Mouse (Mus musculus) adrenal gland, adult 18-20 months (tissue): ENCODE results near the gene Cped1. TPM values are rescaled to one million over a fixed set of nuclear protein-coding genes. Genes with fewer than 3 reads are reported as not detected.

Experiments used
- DNase-seq, 2 experiments: peaks; one replicate each; pipeline ENCODE4 v3.0.0; 2021 to 2022; ENCODE audit warnings: low spot score in 2 of 2
- long read RNA-seq, 2 experiments: library from polyadenylated mRNA; stranded (forward); transcript quantifications; one replicate each; pipeline ENCODE4 v2.0.0; 2021
- total RNA-seq, 2 experiments: library from RNA; stranded (reverse); gene quantifications; 1 replicate in 1 of 2; 2 replicates in 1 of 2; pipeline ENCODE4 v1.2.3; 2021

Cped1 gene
- total RNA-seq: 10 to 100 TPM; 43.9 to 50.3 TPM
- long read RNA-seq, experiment 1, full-length matches to known transcripts: 16 of 28 reads
- long read RNA-seq, experiment 1, partial matches to known transcripts: 3 of 28 reads
- long read RNA-seq, experiment 1, other reads (novel, unspliced or antisense): 9 of 28 reads
- long read RNA-seq, experiment 2, full-length matches to known transcripts: 26 of 47 reads
- long read RNA-seq, experiment 2, partial matches to known transcripts: 11 of 47 reads
- long read RNA-seq, experiment 2, other reads (novel, unspliced or antisense): 10 of 47 reads

DNA sequence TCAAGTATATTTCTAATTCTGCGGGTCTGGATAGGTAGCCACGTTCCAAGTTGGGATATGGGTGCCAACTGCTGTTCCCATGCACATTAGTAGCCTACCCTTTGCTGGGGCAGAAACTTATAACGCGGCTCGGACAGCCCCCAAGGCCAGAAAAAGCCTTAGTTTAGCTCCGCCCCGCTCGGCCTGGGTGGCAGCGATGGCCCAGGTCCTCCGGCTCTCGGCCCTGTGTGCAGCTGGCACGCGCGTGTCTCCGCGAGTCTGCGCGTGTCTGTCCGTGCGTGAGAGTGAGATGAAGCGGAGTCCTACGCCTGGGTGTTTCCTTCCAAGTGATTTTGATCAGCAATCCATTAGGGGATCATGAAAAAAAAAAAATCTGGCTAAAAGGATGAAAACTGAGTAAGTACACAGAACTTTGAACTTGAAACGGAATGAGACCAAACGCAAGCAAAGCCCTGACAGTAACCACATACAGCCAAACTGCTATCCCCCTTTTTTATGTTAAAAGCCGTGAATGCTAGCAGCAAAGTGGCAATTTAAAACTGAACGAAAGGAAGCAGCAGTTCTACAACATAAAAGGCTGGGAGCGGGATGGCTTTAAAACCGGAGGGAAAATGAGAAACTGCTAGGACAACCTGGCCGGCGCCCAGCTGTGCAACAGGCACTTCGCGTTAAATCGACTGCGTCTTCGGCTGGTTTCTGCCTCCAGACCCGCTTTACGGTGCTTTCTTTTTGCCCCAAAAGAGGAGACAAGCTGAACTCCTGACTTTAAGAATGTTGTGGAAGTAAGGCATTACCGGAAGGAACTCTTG is at the start of gene Cped1:
TSS of gene Cped1 (plus strand) at position 185 of the 809 bp plus-strand sequence.
- peak; percentile 78 to 85 for DNase-seq

DNA sequence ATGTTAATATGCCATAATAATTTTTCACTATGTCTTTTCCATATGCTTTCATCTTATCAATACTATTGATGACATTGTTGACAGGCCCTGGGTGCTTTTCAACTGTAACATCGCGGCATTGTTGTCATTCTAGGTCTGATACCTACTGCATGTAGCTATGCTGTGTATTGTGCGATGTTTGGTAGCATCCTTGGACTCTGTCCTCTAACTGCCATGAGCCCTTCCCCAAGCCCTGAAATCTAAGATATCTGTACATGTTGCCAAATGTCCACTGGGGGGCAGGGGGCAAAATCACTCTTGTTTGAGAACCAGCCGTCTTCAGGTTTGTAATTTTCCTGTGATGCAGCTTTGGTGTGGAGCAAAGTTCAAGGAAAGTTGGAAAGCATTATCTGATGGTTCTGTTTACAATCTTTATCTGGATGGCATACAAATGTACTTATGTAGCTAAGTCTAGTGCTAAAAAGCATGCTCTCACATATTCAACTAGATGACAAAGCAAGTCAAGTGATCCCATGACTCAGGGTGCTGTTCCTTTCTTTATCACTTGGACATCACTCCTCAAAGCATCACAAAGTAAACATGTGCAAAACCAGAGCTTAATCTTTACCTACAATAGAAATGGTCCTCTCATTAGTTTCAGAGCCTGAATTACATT is 47.6 kb upstream of the Cped1 start:
- no peak for DNase-seq

DNA sequence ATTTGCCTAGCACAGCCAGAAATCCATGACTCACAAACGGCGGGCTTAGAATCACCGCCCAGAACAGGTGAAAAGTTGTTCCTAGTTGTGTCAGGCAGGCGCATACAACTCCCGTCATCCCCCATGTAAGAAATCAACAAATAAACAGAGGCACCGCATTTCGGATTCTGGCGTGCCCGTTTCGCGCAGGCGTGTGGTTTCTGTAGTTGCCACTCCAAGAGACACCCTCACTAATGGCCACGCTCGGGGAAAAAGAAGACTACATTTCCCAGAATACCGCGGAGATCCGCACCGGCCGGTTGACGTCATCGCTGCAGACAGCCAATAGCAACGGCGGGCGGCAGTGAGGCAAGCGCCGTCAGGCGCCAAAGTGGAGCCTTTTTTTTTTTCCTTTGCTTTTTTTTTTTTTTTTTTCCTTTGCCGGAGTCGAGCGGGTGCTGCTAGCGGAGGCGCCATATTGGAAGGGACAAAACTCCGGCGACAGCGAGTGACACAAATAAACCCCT is 36.4 kb upstream of the Cped1 start, which contains the start of gene Ing3:
TSS of gene Ing3 (plus strand) at position 346 of the 506 bp plus-strand sequence.
- peak; percentile 89 to 90 for DNase-seq

DNA sequence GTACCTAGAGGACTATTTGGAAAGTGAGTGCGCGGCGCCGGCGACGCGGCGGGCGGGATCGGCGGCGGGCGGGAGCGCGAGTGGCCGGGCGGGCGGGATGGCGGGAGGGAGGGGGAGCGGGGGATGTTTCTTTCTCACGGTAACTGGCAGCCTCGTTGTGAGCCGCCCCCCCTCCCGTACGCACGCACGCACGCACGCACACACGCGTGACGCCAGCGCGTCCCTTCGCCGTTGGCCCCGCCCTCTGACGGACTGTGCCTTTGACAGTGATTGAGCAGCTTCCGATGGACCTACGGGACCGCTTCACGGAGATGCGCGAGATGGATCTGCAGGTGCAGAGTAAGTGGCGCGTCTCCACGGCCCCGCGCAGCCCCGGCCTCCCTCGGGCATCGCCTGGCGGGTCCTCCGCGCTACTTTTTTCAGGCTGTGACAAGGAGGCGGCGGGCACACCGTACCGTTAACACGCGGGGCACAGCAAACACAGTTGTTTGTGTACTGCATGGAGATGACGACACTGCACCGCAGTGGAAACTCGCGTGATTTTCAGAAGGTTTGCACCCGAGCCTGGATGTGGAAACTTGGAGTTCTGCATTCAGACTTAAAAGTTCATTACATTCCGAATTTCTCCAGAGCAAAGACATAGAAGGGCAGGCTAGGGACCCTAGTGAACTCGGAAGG is 35.8 kb upstream of the Cped1 start:
- DNase-seq: peak; percentile 96 to 97

DNA sequence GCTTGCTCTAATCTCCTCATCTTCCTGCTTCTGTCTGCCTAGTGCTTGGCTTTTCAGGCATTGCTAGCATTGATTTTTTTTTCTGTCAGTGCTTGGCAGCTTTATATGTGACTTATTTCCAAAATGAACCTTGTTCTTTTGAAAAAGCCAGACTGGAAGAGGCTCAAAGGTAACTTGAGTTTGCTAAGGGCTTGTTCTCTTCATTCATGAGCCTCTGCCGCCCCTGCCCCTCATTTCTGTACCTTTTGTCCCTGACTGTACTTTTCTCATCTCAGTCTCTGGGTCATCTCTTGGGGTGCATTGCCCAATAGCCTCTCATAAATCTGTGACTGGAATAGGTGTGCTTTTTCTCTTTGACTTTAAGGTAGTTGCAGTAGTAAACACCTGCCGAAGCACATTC is 35.0 kb upstream of the Cped1 start:
- DNase-seq: no peak

DNA sequence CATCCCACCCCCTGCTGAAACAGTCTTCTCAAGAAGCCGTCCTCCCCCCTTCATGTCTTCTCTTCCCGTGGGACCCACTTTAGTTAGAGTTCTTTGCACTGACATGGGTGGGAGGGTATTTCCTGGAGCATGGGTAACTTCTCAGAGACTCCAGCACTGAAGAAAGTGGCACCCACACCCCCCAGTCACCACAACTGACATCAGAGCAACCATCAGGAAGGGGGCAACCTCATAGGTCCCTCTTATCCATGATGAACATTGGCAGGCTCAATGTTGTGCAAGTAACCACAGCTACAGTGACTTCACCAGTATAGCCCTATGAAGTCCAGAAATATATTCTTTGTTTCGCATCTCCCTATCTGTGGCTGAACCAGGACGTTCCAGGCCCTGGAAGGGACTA is 30.2 kb upstream of the Cped1 start:
- DNase-seq: no peak

DNA sequence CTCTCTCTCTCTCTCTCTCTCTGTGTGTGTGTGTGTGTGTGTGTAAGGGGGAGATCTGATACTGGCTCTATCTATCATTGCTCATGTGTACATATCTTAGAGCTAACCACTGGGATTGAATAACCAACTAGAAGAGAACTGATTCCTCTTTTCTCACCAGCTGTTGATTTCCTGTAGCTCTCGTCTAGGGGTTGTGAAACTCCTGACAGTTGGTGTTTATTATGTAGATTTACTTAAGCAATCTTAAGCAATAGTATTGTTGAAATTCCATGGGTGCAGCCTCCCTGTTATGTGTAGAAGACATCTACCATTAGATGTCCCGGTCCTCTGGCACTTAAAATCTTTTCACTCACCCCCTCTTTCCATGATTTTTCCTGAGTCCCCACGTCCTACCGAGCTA is 26.8 kb upstream of the Cped1 start:
- DNase-seq: no peak

DNA sequence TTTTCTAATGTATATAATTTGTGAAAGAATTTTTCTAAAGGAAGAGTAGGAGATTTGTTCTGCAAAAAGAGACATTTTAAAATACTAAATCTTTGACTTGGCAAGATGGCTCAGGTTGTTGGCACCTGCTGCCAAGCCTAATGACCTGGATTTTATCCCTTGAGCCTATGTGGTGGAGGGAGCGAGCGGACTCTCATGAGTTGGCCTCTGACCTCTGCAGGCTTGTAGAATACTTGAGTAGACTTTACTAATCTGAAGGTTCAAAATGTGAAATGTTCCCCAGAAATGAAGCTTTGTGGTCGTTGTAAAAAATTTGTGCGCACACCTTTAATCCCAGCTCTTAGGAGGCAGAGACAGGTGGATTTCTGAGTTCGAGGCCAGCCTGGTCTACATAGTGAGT is 25.8 kb upstream of the Cped1 start:
- no peak for DNase-seq

DNA sequence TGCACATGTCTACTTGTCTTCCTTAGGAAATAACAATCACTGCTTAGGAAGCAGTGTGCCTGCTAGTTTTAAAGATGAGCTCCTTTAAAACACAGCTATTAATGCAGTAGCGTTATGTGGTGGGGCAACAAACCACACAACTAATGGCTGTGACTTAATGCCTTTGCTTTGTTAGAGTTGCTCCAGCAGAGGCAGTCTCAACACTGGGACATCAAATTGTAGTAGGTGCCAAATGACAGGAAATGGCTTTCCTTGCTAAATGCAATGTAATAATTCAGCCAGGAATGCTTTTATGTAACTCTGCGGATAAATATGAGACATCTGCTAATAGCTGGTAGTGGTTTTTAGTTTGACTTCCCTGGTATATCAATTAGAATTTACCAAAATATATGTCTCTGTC is 8.2 kb upstream of the Cped1 start:
- no peak for DNase-seq

DNA sequence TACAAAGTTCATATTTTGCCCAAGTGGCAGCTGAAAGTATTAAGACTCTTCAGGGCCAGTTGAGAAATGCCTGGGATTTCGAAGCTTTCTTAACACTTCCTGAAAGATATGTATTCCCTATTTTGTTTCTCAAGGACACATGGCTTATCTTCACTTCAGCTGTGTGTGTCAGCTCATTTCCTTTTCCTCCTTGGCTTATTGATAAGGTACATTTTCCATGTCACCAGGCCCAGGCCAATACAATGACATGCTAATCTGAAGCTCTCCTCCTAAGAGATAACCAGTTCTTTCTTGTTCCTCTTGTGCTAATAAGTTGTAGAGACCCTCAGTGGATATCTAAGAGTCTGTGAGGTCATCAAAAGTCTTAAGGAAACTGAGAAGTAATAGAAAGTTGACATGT is 4.6 kb upstream of the Cped1 start:
- no peak for DNase-seq

DNA sequence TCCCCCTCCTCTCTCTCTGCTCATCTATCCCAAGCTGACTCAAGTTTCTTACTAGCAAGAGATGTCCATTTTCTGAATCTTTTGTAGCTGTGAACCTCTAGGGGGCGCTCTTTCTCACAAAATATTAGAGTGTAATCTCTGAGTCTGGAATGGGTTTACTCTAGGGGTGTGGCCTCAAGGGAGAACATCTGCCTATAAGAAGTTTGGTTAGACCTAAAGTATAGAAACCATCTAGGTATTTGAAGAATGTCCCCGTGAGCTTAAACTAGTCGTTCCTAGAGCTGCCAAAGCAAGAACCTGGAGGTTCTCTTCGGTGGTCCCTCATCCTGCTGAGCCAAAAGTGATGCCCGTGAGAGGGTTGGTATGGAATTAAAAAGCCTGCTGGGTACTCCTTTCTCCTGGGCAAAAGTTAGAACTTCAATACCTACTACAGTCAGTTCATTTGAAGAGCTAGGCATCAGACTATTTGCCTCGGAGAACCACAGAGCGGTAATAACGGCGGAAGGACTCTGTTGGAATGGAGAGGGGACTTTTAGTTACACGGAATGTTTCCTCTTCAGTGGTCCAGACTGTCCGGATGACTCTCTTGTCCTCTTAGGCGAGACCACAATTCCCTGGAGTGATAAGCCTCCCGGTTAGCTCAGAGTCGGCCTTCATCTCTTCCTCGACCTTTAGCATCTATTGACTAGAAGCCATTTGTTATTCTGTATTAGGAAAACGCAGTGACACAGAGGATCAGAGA is 555 bp upstream of the Cped1 start:
- DNase-seq: peak; percentile 40 to 67

DNA sequence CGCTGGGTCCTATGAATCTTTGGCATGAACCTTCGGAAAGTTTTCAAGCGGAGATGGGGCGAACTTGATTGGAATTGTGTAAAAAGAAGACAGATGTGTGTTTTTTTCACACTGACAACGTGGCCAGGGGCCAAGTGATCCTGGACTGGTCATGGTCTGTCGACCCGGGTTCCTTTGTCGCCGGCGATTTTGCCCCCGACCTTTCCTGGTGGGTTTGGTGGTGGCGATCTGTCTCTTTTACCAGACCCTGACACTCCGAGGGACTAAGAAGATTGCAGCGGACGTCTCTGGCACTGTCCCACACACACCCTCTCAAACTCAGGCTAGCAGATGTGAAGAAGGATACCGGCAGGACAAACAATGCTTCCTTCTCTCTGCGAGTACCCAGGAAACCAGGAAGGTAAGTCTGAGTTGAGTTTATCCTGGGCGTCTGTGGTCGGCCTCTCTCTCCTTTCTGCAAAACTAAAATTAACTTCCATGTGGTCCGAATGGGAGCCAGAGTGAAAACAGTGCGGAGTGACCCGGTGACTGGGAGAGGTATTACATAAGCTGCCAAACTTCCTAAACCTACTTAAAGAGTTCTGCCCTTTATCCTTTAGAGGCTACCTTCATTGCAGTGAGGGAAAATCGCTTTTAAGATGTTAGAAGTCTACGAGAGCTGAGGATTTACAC is 1.1 kb downstream of the Cped1 start:
- DNase-seq: peak; percentile 53 to 57

DNA sequence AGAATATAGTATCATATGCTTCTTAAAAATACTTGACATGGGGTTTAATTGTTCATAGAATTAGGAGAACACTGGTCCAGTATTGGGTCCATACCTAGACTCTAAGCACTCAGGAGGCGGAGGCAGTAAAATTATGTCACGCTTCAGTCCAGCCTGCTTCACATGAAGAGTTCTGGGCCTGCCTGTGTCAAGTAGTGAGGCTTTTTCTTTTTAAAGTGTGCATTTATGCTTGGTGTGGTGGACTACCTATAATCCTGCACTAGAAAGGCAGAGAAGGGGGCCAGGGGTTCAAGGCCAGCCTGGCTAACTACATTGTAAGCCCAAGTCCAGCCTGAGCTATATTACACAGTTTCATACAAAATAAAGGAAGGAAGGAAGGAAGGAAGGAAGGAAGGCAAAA is 1.8 kb downstream of the Cped1 start:
- no peak for DNase-seq

DNA sequence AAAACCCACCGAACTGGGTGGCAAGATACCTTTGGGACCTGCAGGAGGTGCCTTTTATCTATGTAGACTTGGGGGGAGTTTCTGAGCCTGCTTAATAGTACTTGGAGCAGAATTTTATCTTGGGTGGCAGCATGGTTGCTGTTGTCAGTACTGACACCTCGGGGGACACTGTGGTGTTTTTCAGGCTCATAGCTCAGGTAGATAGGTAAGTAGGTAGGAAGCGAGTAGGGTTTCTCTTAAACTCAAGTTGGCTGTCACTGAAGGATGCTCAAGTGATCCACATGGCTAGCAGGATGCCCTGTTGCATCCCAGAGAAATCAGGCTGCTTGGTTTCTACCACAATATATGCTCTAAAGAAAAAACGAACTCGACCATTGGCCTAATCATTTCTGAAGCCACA is 2.6 kb downstream of the Cped1 start:
- DNase-seq: no peak

DNA sequence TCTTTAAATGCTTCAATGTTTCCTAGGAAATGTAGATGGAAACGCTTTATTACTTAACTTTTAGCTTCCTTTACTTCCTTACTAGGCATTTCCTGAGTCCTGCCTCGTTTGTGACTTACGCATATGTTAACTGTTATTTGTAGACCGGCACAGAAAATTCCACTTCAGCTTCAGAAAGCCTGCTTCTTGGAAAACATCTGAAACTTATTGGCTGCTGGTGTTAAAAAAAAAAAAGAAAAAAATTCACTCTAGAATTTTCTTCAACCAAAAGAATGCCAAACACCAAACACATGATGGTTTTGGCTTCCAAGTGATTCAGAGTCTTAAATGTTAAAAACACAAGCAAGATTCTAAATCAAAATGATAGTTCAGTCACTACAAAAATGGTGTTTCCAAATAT is 3.4 kb downstream of the Cped1 start:
- DNase-seq: no peak

DNA sequence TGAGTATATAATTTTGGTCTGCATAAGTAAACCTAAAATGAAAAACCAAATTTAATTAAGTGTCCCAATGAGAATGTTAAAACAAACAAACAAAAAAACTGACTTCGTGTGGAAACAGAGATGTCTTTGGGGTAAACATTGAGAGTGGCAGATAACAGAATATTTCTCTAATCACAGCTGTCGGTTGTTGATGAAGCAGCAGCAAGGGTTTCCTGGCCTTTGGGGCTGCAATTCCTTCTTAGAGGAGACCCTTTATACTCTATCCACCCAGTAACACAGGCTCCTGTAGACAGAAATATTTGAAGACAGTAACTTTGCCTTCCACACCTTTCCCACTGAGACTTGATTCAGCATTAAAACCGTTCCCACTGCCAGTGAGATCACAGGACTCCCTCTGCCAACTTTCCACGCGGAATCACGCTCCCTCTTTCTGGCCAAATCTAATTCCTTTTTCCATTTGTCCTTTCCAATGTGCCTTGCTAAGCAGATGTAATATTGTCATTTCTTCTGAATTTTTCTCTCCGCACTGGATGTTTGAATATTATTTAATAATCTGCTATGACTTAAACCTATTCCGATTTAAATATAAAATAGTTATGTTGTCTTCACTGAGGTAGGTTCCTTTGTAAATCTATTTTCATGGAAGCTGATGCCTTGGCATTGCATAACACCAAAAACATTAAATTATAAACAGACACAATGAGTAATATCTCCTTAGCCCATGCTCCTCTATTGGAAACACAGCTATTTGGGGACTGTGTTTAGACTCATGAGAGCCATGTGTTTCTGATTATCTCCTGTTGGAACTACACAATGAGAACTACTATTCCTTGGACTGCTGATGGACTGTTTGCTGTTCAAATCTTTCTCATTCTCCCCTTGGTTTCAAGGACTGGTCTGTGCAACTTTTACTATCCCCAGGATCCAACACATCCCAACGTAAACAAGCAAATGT is 4.7 kb downstream of the Cped1 start:
- no peak for DNase-seq

DNA sequence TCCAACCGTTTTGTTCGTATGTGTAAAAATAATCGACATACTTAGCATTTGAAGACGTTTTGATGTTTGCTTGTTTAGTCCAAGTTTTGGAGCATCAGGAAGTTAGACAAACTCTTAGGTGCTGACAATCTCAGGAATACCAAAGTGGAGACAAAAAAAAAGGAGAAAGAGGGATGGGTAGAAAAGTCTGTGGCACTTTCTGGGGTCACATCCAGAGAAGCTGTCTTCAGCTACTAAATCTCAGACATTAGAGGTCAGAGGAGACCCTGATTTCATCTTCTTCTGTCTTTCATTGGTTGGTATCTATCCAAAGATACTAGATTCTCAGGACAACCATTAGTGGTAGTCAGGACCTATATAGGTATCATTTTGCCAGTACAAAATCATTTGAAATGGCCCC is 5.4 kb downstream of the Cped1 start:
- no peak for DNase-seq

DNA sequence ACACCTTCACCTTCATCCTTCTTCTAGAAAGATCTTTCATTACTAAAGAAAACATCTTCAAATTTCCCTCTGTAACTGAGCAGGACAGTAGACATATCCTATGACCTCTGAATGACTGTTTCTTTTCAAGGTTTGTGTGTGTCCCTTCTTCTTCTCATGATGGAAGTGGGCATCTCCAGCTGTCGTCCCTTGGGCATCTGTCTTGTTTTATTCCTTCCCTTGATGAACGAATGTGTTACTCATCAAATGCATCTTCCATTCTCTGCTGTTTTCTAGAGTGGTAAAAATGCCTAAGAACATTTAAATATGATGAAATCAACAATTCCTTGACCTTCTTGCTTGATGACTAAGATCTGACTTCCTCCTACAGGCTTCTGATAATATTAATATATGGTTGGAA is 7.4 kb downstream of the Cped1 start:
- no peak for DNase-seq

DNA sequence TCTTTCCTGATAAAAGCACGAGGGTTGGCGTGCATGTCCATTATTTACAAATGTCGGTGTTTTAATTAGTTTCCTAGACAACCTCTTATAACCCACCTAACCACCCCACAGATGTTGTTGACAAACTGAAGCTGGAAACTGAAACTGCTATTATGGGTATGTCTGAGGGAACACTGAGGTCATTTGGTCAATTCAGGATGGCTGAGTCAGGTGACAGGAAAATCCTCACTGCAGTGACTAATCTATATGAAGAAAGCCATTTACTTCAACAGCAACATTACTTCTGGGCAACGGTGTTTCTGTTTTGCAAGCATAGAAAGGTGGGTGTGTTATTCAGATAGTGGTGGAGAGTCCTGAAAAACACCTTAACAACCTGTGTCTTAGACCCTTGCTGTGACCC is 12.4 kb downstream of the Cped1 start:
- DNase-seq: peak in 1 of 2 experiments; percentile 11
